Mouse (Mus musculus) cerebellum, adult 2 months (tissue): ENCODE measurements around the gene Tmem132b. TPM values are rescaled to one million over a fixed set of nuclear protein-coding genes. Genes with fewer than 3 reads are reported as not detected.

ENCODE experiments used
- DNase-seq, 2 experiments: peaks; one replicate each; pipeline ENCODE4 v3.0.0; 2021
- H3K27ac ChIP-seq: fragments of 200-500 bp; 2 replicates; pipeline ENCODE4 v1.5.1; 2012; ENCODE audit warnings: low read length, control low read depth, inconsistent platforms; ENCODE audit not compliant: insufficient read depth
- H3K27me3 ChIP-seq: fragments of 200-500 bp; 2 replicates; pipeline ENCODE4 v1.6.1; 2012; ENCODE audit warnings: inconsistent platforms, mild to moderate bottlenecking, low read length, moderate library complexity; ENCODE audit not compliant: control insufficient read depth, insufficient read depth
- H3K4me1 ChIP-seq: fragments of 200-500 bp; 2 replicates; pipeline ENCODE4 v1.6.1; 2011; ENCODE audit warnings: low read length; ENCODE audit not compliant: control insufficient read depth, insufficient read depth
- H3K4me3 ChIP-seq: fragments of 200-500 bp; replicated peaks from 2 replicates; pipeline ENCODE3; 2011; ENCODE audit warnings: mild to moderate bottlenecking, low read depth, low read length, control low read depth; ENCODE audit not compliant: insufficient read depth
- CTCF ChIP-seq: fragments of 200-500 bp; IDR thresholded peaks from 2 replicates; pipeline ENCODE4 v1.5.1; 2011; ENCODE audit warnings: low read depth, mild to moderate bottlenecking, control low read depth, low read length, moderate library complexity, borderline replicate concordance; ENCODE audit not compliant: insufficient read depth
- POLR2A ChIP-seq: fragments of 200-500 bp; IDR thresholded peaks from 2 replicates; pipeline ENCODE4 v1.6.1; 2011; ENCODE audit warnings: low read length, control low read depth, borderline replicate concordance; ENCODE audit not compliant: insufficient read depth
- WGBS: fragments of 180-500 bp; shearing (Covaris S2); methylation state at CpG from one replicate; pipeline ENCODE4 v1.1.7; 2018; 5-methylcytosine and 5-hydroxymethylcytosine counted together
- polyA plus RNA-seq: library from polyadenylated mRNA; depleted of rRNA; stranded (reverse); fragments of >200 nt; gene quantifications from 2 replicates; pipeline ENCODE4 v1.2.3, GENCODE M21; 2012

Gene Tmem132b
- polyA plus RNA-seq, 1 experiment: 5.9 TPM

DNA sequence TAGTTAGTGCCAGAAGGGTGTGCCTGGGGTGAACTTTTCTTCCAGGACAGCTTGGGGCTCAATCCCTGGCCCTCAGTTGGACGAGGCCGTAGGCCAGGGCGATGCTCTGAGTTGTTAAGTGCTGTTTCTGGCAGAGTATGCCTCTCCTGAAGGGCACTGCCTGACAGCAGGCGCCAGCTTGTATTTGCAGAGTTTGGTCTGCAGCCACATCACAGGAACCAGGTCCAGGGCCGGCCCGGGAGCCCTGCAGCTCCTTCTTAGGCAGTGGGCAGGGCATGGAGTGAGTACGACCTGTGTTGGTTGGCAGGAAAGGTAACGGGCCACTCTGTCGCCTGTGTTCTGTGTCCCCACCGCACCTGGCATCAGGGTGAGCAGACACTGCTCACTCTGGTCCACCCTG is 40.5 kb upstream of the Tmem132b start:
- TF ChIP-seq CTCF: no peak
- TF ChIP-seq POLR2A: no peak
- H3K27ac ChIP-seq: peak overlapping the region; percentile 5; the same call in 1 of the 2 replicates
- H3K4me1 ChIP-seq: peaks cover 35% of the 10 kb centered on the region
- no peaks in the 10 kb centered on the region for H3K27me3 ChIP-seq
- no peak overlapping the region for H3K4me3 ChIP-seq
- peak; percentile 68 to 79 for DNase-seq
- 9% methylated on average over 10 of the region's 10 CpGs for WGBS

DNA sequence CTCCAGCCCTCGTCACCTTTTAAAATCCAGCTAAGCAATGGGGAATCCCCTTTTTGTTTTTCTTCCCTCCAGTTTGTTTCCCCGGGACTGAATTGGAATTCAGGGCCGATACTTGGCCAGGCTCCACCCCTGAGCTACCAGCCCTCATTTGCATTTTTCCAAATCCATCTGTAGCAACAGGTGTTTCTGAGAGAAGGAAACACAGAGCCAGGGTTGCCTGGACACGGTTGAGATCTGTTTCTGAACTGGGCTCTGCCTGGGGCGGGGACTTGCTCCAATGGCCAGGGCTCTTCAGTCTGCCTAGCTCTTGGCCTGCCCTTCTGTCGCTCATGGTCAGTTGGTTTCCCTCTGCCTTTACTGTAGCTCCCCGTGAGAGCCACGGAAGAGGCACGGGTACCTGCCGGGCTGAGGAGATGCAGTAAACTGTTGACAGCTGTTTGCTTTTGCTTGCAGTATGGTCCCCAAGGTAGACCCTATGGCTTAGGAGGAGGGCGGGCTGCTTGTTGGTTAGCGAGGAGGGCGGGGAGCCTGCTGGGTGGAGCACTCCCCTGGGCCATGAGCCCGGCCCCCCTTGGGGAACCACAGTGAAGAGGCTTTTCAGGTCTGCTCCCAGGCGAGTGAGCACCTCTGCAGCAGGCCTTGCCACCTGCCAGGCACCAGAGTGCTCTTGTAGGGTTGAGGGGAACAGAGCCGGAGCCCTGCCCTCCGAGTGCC is 39.0 kb upstream of the Tmem132b start:
- TF ChIP-seq CTCF (no peak), POLR2A (no peak)
- no peak for DNase-seq
- no peaks in the 10 kb centered on the region for H3K27me3 ChIP-seq
- H3K4me3 ChIP-seq: no peak overlapping the region
- WGBS: 56% methylated on average over 17 of the region's 17 CpGs
- H3K27ac ChIP-seq: no peak overlapping the region
- H3K4me1 ChIP-seq: peaks cover 26% of the 10 kb centered on the region

DNA sequence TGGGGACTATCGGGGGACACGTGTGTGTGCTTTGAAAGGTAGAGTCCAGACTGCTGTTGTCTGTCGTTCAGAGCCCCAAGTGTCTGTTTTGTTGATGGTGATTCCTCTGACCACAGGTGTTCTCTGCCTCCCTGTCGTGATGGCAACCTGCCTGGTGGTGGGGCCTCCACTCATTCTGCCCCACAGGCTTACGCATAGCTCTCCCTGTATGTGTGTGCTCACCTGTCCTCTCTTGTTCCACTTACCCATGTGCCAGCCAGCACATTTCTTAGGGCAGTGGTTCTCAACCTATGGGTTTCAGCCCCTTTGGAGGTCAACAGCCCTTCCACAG is 38.5 kb upstream of the Tmem132b start:
- TF ChIP-seq POLR2A (no peak), CTCF (no peak)
- Histone ChIP-seq H3K4me1 (peaks cover 25% of the 10 kb centered on the region), H3K27ac (no peak overlapping the region), H3K27me3 (no peaks in the 10 kb centered on the region), H3K4me3 (no peak overlapping the region)
- DNase-seq: no peak
- WGBS: 47% methylated on average over 5 of the region's 5 CpGs

- H3K4me1 ChIP-seq: peaks cover 24% of the 10 kb centered on the region
- WGBS: 37% methylated on average over 10 of the region's 10 CpGs
Observed at GRCm38 (mm10) chr5:125495655-125496054, 35.9 kb upstream of the Tmem132b start.

GRCm38 (mm10) chr5:125497821-125498600 is 33.6 kb upstream of the Tmem132b start:
- Histone ChIP-seq H3K4me3 (no peak overlapping the region), H3K4me1 (peaks cover 14% of the 10 kb centered on the region), H3K27ac (no peak overlapping the region), H3K27me3 (no peaks in the 10 kb centered on the region)
- TF ChIP-seq POLR2A: no peak
- TF ChIP-seq CTCF: peak; percentile 76
- peak; percentile 81 for DNase-seq
- 55% methylated on average over 12 of the region's 12 CpGs for WGBS

More at GRCm38 (mm10) chr5:125495655-125496054, 35.9 kb upstream of the Tmem132b start:
- TF ChIP-seq POLR2A (no peak), CTCF (no peak)
- H3K27ac ChIP-seq: no peak overlapping the region
- no peak for DNase-seq
- no peaks in the 10 kb centered on the region for H3K27me3 ChIP-seq
- H3K4me3 ChIP-seq: no peak overlapping the region

DNA sequence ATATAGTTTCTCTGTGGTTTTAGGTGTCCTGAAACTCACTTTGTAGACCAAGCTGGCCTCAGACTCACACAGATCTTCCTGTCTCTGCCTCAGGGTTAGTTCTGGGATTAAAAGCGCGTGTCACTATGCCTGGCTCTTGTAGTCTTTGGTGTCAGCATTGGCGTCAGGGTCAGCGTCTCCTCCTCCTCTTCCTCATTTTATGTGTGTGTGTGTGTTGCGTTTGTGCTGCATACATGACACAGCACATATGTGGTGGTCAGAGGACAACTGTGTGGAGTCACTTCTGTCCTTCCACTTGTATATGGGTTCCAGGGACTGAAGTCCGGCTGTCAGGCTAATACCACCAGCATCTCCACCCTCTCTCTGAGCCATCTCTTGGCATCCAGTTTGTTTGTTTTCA is 30.1 kb upstream of the Tmem132b start:
- Histone ChIP-seq H3K27ac (no peak overlapping the region), H3K4me1 (peaks cover 12% of the 10 kb centered on the region), H3K27me3 (no peaks in the 10 kb centered on the region), H3K4me3 (no peak overlapping the region)
- TF ChIP-seq CTCF (no peak), POLR2A (no peak)
- WGBS: 94% methylated on average over 6 of the region's 6 CpGs
- DNase-seq: no peak

GRCm38 (mm10) chr5:125502186-125502585 is 29.4 kb upstream of the Tmem132b start:
- TF ChIP-seq CTCF (no peak), POLR2A (no peak)
- H3K27me3 ChIP-seq: no peaks in the 10 kb centered on the region
- H3K27ac ChIP-seq: no peak overlapping the region
- no peak for DNase-seq
- no peak overlapping the region for H3K4me3 ChIP-seq
- peaks cover 12% of the 10 kb centered on the region for H3K4me1 ChIP-seq
- WGBS: 29% methylated on average over 3 of the region's 3 CpGs

DNA sequence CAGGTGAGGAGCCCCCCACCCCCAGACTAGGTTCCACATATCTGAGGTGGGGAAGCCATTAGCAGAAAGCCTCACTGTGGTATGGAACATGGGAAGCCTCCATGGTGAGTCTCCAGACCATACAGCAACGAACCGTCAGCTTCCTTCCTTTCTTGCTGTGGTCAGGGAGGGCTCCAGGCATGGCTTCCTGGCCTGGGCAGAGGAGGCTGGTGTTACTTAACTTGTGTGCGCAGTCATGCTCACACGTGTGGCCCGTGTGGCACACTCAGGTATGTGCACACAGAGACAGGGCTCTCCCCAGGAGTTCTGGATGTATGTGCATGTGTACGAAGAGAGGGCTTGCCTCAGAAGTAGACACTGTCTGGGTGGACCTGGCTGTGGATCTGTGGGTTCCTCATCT is 27.9 kb upstream of the Tmem132b start:
- H3K27me3 ChIP-seq: no peaks in the 10 kb centered on the region
- H3K4me1 ChIP-seq: peaks cover 5% of the 10 kb centered on the region; the same call in 1 of the 2 replicates
- no peak overlapping the region for H3K4me3 ChIP-seq
- 93% methylated on average over 6 of the region's 6 CpGs for WGBS
- no peak for TF ChIP-seq CTCF
- TF ChIP-seq POLR2A: no peak
- H3K27ac ChIP-seq: no peak overlapping the region
- no peak for DNase-seq
